In genomic region chr4:71524255-71524970, GRCm38 (mm10) we compare ENCODE assay signal across 24 mouse cellular contexts.
A peak's percentile ranks its signal among the peaks of the same experiment; 100 is the strongest.
DNase-seq lines count a peak whose midpoint lies in the region; ATAC-seq and TF ChIP-seq lines count a peak whose summit lies in the region.
"Had no signal": no experiment of that assay in that cellular context is flagged by ENCODE, and none has a peak within 500 bp of the region (broad histone marks: within the 10 kb centered on the region; RNA-seq: fewer than 3 reads in every experiment).

No protein-coding gene starts in this region.

- H3K4me3 ChIP-seq in hindbrain, postnatal 0 days (ENCODE audit: low read length), result no peak overlapping the region
- no peak overlapping the region for H3K4me3 ChIP-seq in hindbrain, embryonic 10.5 days
- no peak overlapping the region for H3K4me3 ChIP-seq in midbrain, embryonic 11.5 days (ENCODE audit: low read depth, low read length)
- H3K4me3 ChIP-seq in midbrain, embryonic 15.5 days, result no peak overlapping the region
- H3K4me3 ChIP-seq in liver, embryonic 11.5 days (ENCODE audit: low read depth, low read length), result no peak overlapping the region
- H3K4me3 ChIP-seq in stomach, embryonic 15.5 days (replicated peaks), result no peak overlapping the region
- H3K4me3 ChIP-seq: heart, embryonic 12.5 days; limb, embryonic 12.5 days; midbrain, embryonic 12.5 days; neural tube, embryonic 12.5 days had no signal

- TF ChIP-seq CTCF in hindbrain, postnatal 0 days (IDR thresholded peaks at IDR 0.05; ENCODE audit: low read depth), result no peak

- no peak overlapping the region for H3K27ac ChIP-seq in hindbrain, postnatal 0 days
- H3K27ac ChIP-seq in hindbrain, embryonic 10.5 days, result no peak overlapping the region
- no peak overlapping the region for H3K27ac ChIP-seq in midbrain, embryonic 11.5 days (ENCODE audit: low read depth, low read length)
- no peak overlapping the region for H3K27ac ChIP-seq in midbrain, embryonic 15.5 days
- H3K27ac ChIP-seq in liver, embryonic 11.5 days (ENCODE audit: low read depth, low read length), result no peak overlapping the region
- no peak overlapping the region for H3K27ac ChIP-seq in stomach, embryonic 15.5 days
- H3K27ac ChIP-seq: limb, embryonic 12.5 days; midbrain, embryonic 12.5 days; neural tube, embryonic 12.5 days had no signal

- 80% methylated on average over 4 of the region's 4 CpGs for WGBS in hindbrain, postnatal 0 days
- WGBS in hindbrain, embryonic 10.5 days, result 89% methylated on average over 4 of the region's 4 CpGs
- 81% methylated on average over 4 of the region's 4 CpGs for WGBS in midbrain, embryonic 11.5 days
- WGBS in midbrain, embryonic 15.5 days, result 81% methylated on average over 4 of the region's 4 CpGs
- 57% methylated on average over 4 of the region's 4 CpGs for WGBS in liver, embryonic 11.5 days
- 49% methylated on average over 4 of the region's 4 CpGs for WGBS in stomach, embryonic 15.5 days

- no peaks in the 10 kb centered on the region for H3K27me3 ChIP-seq in hindbrain, postnatal 0 days (ENCODE audit: insufficient read depth, low read length)
- H3K27me3 ChIP-seq in hindbrain, embryonic 10.5 days (ENCODE audit: insufficient read depth, poor library complexity, severe bottlenecking), result no peaks in the 10 kb centered on the region
- H3K27me3 ChIP-seq in midbrain, embryonic 11.5 days (ENCODE audit: control insufficient read depth, insufficient read depth, low read length), result no peaks in the 10 kb centered on the region
- H3K27me3 ChIP-seq in midbrain, embryonic 15.5 days (replicated peaks), result no peaks in the 10 kb centered on the region
- H3K27me3 ChIP-seq in liver, embryonic 11.5 days (replicated peaks; ENCODE audit: control insufficient read depth, insufficient read depth, low read length), result no peaks in the 10 kb centered on the region
- H3K27me3 ChIP-seq in stomach, embryonic 15.5 days (replicated peaks), result no peaks in the 10 kb centered on the region
- H3K27me3 ChIP-seq: heart, embryonic 12.5 days; limb, embryonic 12.5 days; midbrain, embryonic 12.5 days; neural tube, embryonic 12.5 days had no signal

- no peak for ATAC-seq in hindbrain, postnatal 0 days
- ATAC-seq in midbrain, embryonic 11.5 days (ENCODE audit: low FRiP score), result no peak
- no peak for ATAC-seq in midbrain, embryonic 15.5 days (replicated peaks)
- ATAC-seq in liver, embryonic 11.5 days (replicated peaks; ENCODE audit: low FRiP score), result peak; percentile 68
- peak; percentile 65; the same call in 1 of the 2 replicates for ATAC-seq in stomach, embryonic 15.5 days (ENCODE audit: insufficient read depth, low FRiP score, low read depth)
- ATAC-seq: intestine, postnatal 0 days; lung, postnatal 0 days had no signal

- H3K36me3 ChIP-seq in hindbrain, postnatal 0 days (ENCODE audit: insufficient read depth, low read length), result no peaks in the 10 kb centered on the region
- H3K36me3 ChIP-seq in hindbrain, embryonic 10.5 days, result no peaks in the 10 kb centered on the region
- H3K36me3 ChIP-seq in midbrain, embryonic 11.5 days (ENCODE audit: control insufficient read depth, insufficient read depth, low read length), result no peaks in the 10 kb centered on the region
- H3K36me3 ChIP-seq in midbrain, embryonic 15.5 days (replicated peaks), result no peaks in the 10 kb centered on the region
- H3K36me3 ChIP-seq in liver, embryonic 11.5 days (ENCODE audit: control insufficient read depth, insufficient read depth, low read length), result no peaks in the 10 kb centered on the region
- H3K36me3 ChIP-seq in stomach, embryonic 15.5 days, result no peaks in the 10 kb centered on the region
- H3K36me3 ChIP-seq: heart, embryonic 12.5 days; limb, embryonic 12.5 days; midbrain, embryonic 12.5 days; neural tube, embryonic 12.5 days had no signal

- H3K9me3 ChIP-seq in hindbrain, postnatal 0 days (ENCODE audit: low read length), result no peaks in the 10 kb centered on the region
- no peaks in the 10 kb centered on the region for H3K9me3 ChIP-seq in hindbrain, embryonic 10.5 days
- H3K9me3 ChIP-seq in midbrain, embryonic 11.5 days (ENCODE audit: control insufficient read depth, low read length), result no peaks in the 10 kb centered on the region
- no peaks in the 10 kb centered on the region for H3K9me3 ChIP-seq in midbrain, embryonic 15.5 days
- H3K9me3 ChIP-seq in liver, embryonic 11.5 days (ENCODE audit: control insufficient read depth, low read length), result no peaks in the 10 kb centered on the region
- no peaks in the 10 kb centered on the region for H3K9me3 ChIP-seq in stomach, embryonic 15.5 days
- H3K9me3 ChIP-seq: heart, embryonic 12.5 days; limb, embryonic 12.5 days; midbrain, embryonic 12.5 days; neural tube, embryonic 12.5 days had no signal

- peak; percentile 28 for DNase-seq in hindbrain, postnatal 0 days (ENCODE audit: low spot score)
- no peak for DNase-seq in hindbrain, embryonic 10.5 days (ENCODE audit: low spot score)
- peak; percentile 33 for DNase-seq in midbrain, embryonic 11.5 days (ENCODE audit: low spot score, missing footprints)
- no peak for DNase-seq in liver, embryonic 11.5 days (ENCODE audit: low spot score)
- DNase-seq in ovary, postnatal 36 days (ENCODE audit: low spot score), result no peak
- DNase-seq: adrenal gland, adult 2 months; cerebellum, adult 18-20 months; cerebellum, postnatal 36 days; gastrocnemius, postnatal 10 days; heart, adult 11 months; heart, postnatal 10 days; retina, postnatal 1 day; right cerebral cortex, postnatal 25 days; spleen, adult 18-20 months; thymus, adult 18-20 months; thymus, postnatal 36 days had no signal

- H3K4me2 ChIP-seq in hindbrain, postnatal 0 days (ENCODE audit: low read depth, low read length), result no peak overlapping the region
- H3K4me2 ChIP-seq in midbrain, embryonic 11.5 days, result no peak overlapping the region
- no peak overlapping the region for H3K4me2 ChIP-seq in midbrain, embryonic 15.5 days
- no peak overlapping the region for H3K4me2 ChIP-seq in liver, embryonic 11.5 days
- H3K4me2 ChIP-seq in stomach, embryonic 15.5 days, result no peak overlapping the region
- H3K4me2 ChIP-seq: heart, embryonic 12.5 days; limb, embryonic 12.5 days; midbrain, embryonic 12.5 days; neural tube, embryonic 12.5 days had no signal

- no peak overlapping the region for H3K9ac ChIP-seq in hindbrain, postnatal 0 days (replicated peaks; ENCODE audit: low read length)
- H3K9ac ChIP-seq in midbrain, embryonic 11.5 days (ENCODE audit: low read length), result no peak overlapping the region
- no peak overlapping the region for H3K9ac ChIP-seq in midbrain, embryonic 15.5 days
- no peak overlapping the region for H3K9ac ChIP-seq in liver, embryonic 11.5 days (ENCODE audit: low read depth, low read length)
- no peak overlapping the region for H3K9ac ChIP-seq in stomach, embryonic 15.5 days
- H3K9ac ChIP-seq: heart, embryonic 12.5 days; limb, embryonic 12.5 days; midbrain, embryonic 12.5 days; neural tube, embryonic 12.5 days had no signal

- no peaks in the 10 kb centered on the region for H3K4me1 ChIP-seq in hindbrain, postnatal 0 days (ENCODE audit: insufficient read depth, low read length)
- no peaks in the 10 kb centered on the region for H3K4me1 ChIP-seq in hindbrain, embryonic 10.5 days (replicated peaks)
- no peaks in the 10 kb centered on the region for H3K4me1 ChIP-seq in midbrain, embryonic 11.5 days (ENCODE audit: control insufficient read depth, insufficient read depth, low read length)
- H3K4me1 ChIP-seq in midbrain, embryonic 15.5 days, result no peaks in the 10 kb centered on the region
- no peaks in the 10 kb centered on the region; the same call in 1 of the 2 replicates for H3K4me1 ChIP-seq in liver, embryonic 11.5 days (replicated peaks; ENCODE audit: control insufficient read depth, insufficient read depth, low read length)
- H3K4me1 ChIP-seq in stomach, embryonic 15.5 days, result no peaks in the 10 kb centered on the region
- H3K4me1 ChIP-seq: heart, embryonic 12.5 days; limb, embryonic 12.5 days; midbrain, embryonic 12.5 days; neural tube, embryonic 12.5 days had no signal

Comparison
In these comparisons a context has a peak if more than half of its experiments do, and no peak if none do; other contexts are left out.
1. DNase-seq: peak in hindbrain, postnatal 0 days (single experiment) and midbrain, embryonic 11.5 days (single experiment); none in hindbrain, embryonic 10.5 days (single experiment), liver, embryonic 11.5 days (single experiment) and ovary, postnatal 36 days (single experiment).
2. ATAC-seq: peak in liver, embryonic 11.5 days (single experiment) and stomach, embryonic 15.5 days (single experiment); none in hindbrain, postnatal 0 days (single experiment), midbrain, embryonic 11.5 days (single experiment) and midbrain, embryonic 15.5 days (single experiment).